ENCODE assay signal across 7 mouse cellular contexts in genomic region chr12:112510733-112511372, GRCm38 (mm10). TPM values are rescaled to one million over a fixed set of nuclear protein-coding genes. Genes with fewer than 3 reads are reported as not detected.
DNase-seq lines count a peak whose midpoint lies in the region; ATAC-seq and TF ChIP-seq lines count a peak whose summit lies in the region.

No protein-coding gene starts in this region.

- TF ChIP-seq CTCF in left cerebral cortex, adult 2 months (IDR thresholded peaks at IDR 0.05): no peak
- no peak for TF ChIP-seq CTCF in midbrain, postnatal 0 days (IDR thresholded peaks at IDR 0.05)

- H3K4me3 ChIP-seq in left cerebral cortex, adult 2 months: peak overlapping the region; percentile 75
- peak overlapping the region; percentile 42 for H3K4me3 ChIP-seq in midbrain, postnatal 0 days (ENCODE audit: low read depth, low read length)

- H3K4me2 ChIP-seq in midbrain, postnatal 0 days (ENCODE audit: low read depth, low read length, poor library complexity, severe bottlenecking): peak overlapping the region; percentile 68

- H3K27ac ChIP-seq in left cerebral cortex, adult 2 months: peak overlapping the region; percentile 92
- peak overlapping the region; percentile 83 for H3K27ac ChIP-seq in midbrain, postnatal 0 days (ENCODE audit: low read depth, low read length)

- peak overlapping the region; percentile 71 for H3K9ac ChIP-seq in midbrain, postnatal 0 days (replicated peaks; ENCODE audit: low read length, poor library complexity, severe bottlenecking)

- peak; percentile 43 for DNase-seq in lung, postnatal 4 days
- DNase-seq in lung, postnatal 36 days: no peak
- peak; percentile 61 for DNase-seq in embryo, embryonic 10.5 days (ENCODE audit: low spot score)
- peak; percentile 57 to 71 for DNase-seq in heart, postnatal 14 days
- peak; percentile 78 to 87 for DNase-seq in left cerebral cortex, adult 2 months (ENCODE audit: extremely low spot score in 1 of 2, low spot score in 2 of 2)
- peak; percentile 76 for DNase-seq in midbrain, postnatal 0 days (ENCODE audit: low spot score)
- DNase-seq in thymus, postnatal 25 days: peak; percentile 6

- peak; percentile 82 for ATAC-seq in midbrain, postnatal 0 days (ENCODE audit: low FRiP score)

- H3K9me3 ChIP-seq in midbrain, postnatal 0 days (ENCODE audit: low read length): no peaks in the 10 kb centered on the region

- no peaks in the 10 kb centered on the region for H3K36me3 ChIP-seq in midbrain, postnatal 0 days (ENCODE audit: insufficient read depth, low read length)

- intact Hi-C loops in heart, postnatal 14 days (cut with DNase I): no loop called here
- intact Hi-C loops in left cerebral cortex, adult 2 months (cut with DNase I): no loop called here

- WGBS in midbrain, postnatal 0 days: under 1% methylated on average over 60 of the region's 62 CpGs

- H3K4me1 ChIP-seq in midbrain, postnatal 0 days (ENCODE audit: insufficient read depth, low read length): peaks cover 30% of the 10 kb centered on the region

- H3K27me3 ChIP-seq in midbrain, postnatal 0 days (ENCODE audit: insufficient read depth, low read length): no peaks in the 10 kb centered on the region

RNA-seq across cellular contexts. Expression of gene Tmem179, which starts 5.7 kb away (rescaled TPM):
- not detected for total RNA-seq in heart, postnatal 14 days (2021)
- 100 to 1,000 TPM; 122 TPM for total RNA-seq in left cerebral cortex, adult 2 months (2021)
- total RNA-seq in midbrain, postnatal 0 days (2014; rRNA removed): 118 and 132 TPM in 2 replicates
- 124 and 126 TPM in 2 replicates for polyA plus RNA-seq in midbrain, postnatal 0 days (2015; fragmentation: Nextera tagmentation; extraction: Ambion mirVana)

RNA-seq across cellular contexts. Expression of gene A530016L24Rik, which starts 21.6 kb away (rescaled TPM):
- 10 to 100 TPM; 15.7 to 20.7 TPM for total RNA-seq in heart, postnatal 14 days (2021)
- not detected for total RNA-seq in left cerebral cortex, adult 2 months (2021)
- total RNA-seq in midbrain, postnatal 0 days (2014; rRNA removed): 0.05 TPM in 1 of 2 replicates, not detected in the other
- polyA plus RNA-seq in midbrain, postnatal 0 days (2015; fragmentation: Nextera tagmentation; extraction: Ambion mirVana): 0.05 TPM in 1 of 2 replicates, not detected in the other

Comparison
In these comparisons a context has a peak if more than half of its experiments do, and no peak if none do; other contexts are left out.
1. RNA of gene Tmem179, which starts 5.7 kb away (total RNA-seq): 122 TPM in left cerebral cortex, adult 2 months and 118 to 132 TPM in midbrain, postnatal 0 days; not detected in heart, postnatal 14 days; every median in the first group is over 100 times any median in the second.
2. RNA of gene A530016L24Rik, which starts 21.6 kb away (total RNA-seq): 15.7 to 20.7 TPM in heart, postnatal 14 days; not detected in left cerebral cortex, adult 2 months and 0.05 TPM in midbrain, postnatal 0 days; every median in the first group is over 10 times any median in the second.